Mouse (Mus musculus): Measurements from ENCODE around the gene Gmds. TPM values are rescaled to one million over a fixed set of nuclear protein-coding genes. Genes with fewer than 3 reads are reported as not detected.

Gene Gmds
- polyA plus RNA-seq, 1 experiment from 2014 or later: 30.9 TPM

DNA sequence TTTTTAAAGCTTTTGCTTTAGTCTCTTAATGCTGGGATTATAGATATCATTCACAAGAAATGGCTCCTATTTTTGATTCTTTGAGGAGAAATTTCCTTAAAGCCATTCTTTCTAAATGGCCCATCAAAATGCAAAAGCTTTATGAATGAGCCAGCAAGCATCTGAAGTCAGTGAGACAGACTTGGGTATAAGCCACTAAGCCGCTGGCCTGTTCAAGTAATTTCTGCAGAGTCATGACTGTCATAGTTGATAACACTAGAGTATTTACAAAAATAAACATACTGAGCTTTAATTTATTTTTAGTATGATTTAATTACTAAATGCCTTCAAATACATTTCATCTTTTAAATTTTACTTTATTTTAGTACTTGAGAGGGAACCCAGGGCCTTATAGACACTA is 297.7 kb downstream of the Gmds start:
- no peak overlapping the region for H3K4me2 ChIP-seq (ENCODE audit: low read depth, low read length, severe bottlenecking)
- H3K27ac ChIP-seq (ENCODE audit: low read depth, low read length): no peak overlapping the region
- H3K27me3 ChIP-seq (ENCODE audit: control insufficient read depth, insufficient read depth, low read length): no peaks in the 10 kb centered on the region
- H3K4me3 ChIP-seq (ENCODE audit: low read depth, low read length): no peak overlapping the region
- H3K9ac ChIP-seq (ENCODE audit: low read length): no peak overlapping the region
- no peaks in the 10 kb centered on the region for H3K4me1 ChIP-seq (replicated peaks; ENCODE audit: control insufficient read depth, insufficient read depth, low read length)
- DNase-seq (ENCODE audit: low spot score) (no peak), ATAC-seq (replicated peaks; ENCODE audit: low FRiP score) (no peak)
- no peaks in the 10 kb centered on the region for H3K9me3 ChIP-seq (ENCODE audit: control insufficient read depth, low read length)
- 90% methylated on average over 1 of the region's 1 CpGs for WGBS
- no peaks in the 10 kb centered on the region for H3K36me3 ChIP-seq (ENCODE audit: control insufficient read depth, insufficient read depth, low read length)

DNA sequence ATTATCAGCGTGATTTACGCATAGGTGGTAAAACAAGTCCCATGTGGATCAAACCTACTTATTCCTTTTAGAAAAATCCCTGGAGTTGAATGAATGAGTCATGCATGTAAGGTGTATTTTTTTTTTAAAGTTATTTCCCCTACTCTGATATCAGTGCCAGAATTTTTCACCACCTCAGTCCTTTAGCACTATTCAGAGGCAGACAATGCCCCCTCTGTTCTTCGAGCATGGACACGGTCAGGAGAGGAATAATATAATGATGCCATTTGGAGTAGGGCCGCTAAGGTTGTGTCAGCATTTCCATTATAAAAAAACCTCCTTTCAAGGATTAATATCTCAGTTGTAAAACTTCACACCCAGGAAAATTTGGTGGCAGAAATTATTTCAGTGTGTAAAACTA is 301.6 kb downstream of the Gmds start:
- Histone ChIP-seq H3K36me3 (ENCODE audit: control insufficient read depth, insufficient read depth, low read length) (no peaks in the 10 kb centered on the region), H3K27me3 (ENCODE audit: control insufficient read depth, insufficient read depth, low read length) (no peaks in the 10 kb centered on the region), H3K4me3 (ENCODE audit: low read depth, low read length) (no peak overlapping the region), H3K4me1 (replicated peaks; ENCODE audit: control insufficient read depth, insufficient read depth, low read length) (no peaks in the 10 kb centered on the region), H3K9ac (ENCODE audit: low read length) (no peak overlapping the region), H3K9me3 (ENCODE audit: control insufficient read depth, low read length) (no peaks in the 10 kb centered on the region), H3K27ac (ENCODE audit: low read depth, low read length) (no peak overlapping the region), H3K4me2 (ENCODE audit: low read depth, low read length, severe bottlenecking) (no peak overlapping the region)
- WGBS: 64% methylated on average over 5 of the region's 5 CpGs
- ATAC-seq (replicated peaks; ENCODE audit: low FRiP score) (no peak), DNase-seq (ENCODE audit: low spot score) (no peak)

DNA sequence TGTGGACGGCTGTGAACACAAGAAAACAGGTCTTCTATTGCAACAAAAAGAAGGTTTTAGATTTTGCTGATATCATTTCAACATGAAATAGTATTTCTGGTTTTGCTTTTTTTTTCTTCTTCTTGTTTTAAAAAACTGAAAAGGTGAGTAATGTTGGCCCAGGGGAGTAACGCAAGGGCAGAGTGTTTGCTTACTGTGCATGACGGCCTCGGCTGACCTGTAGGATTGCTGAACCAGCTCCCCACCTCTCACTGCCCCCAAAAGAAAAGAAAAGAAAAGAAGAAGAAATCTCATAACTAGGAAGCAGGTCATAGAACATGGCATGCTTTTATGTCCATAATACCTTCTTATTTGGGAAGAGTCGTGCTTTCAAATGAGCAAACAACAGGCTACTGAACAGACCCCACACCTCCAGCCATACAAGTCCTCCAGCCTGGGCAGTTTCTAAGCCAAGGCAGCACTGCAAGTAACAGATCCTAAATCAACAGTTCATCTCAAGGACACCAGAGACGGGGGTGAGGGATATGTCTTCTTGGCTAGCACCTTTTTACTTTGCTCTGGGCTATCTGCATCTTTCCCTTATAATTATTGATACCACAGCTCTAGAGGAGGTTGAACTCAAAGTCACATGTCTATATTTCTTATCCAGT is 303.6 kb downstream of the Gmds start:
- WGBS: 83% methylated on average over 6 of the region's 6 CpGs
- DNase-seq (ENCODE audit: low spot score) (no peak), ATAC-seq (replicated peaks; ENCODE audit: low FRiP score) (no peak)
- no peak overlapping the region for H3K9ac ChIP-seq (ENCODE audit: low read length)
- H3K4me1 ChIP-seq (replicated peaks; ENCODE audit: control insufficient read depth, insufficient read depth, low read length): no peaks in the 10 kb centered on the region
- no peak overlapping the region for H3K4me3 ChIP-seq (ENCODE audit: low read depth, low read length)
- H3K36me3 ChIP-seq (ENCODE audit: control insufficient read depth, insufficient read depth, low read length): no peaks in the 10 kb centered on the region
- no peaks in the 10 kb centered on the region for H3K27me3 ChIP-seq (ENCODE audit: control insufficient read depth, insufficient read depth, low read length)
- no peak overlapping the region for H3K27ac ChIP-seq (ENCODE audit: low read depth, low read length)
- H3K9me3 ChIP-seq (ENCODE audit: control insufficient read depth, low read length): no peaks in the 10 kb centered on the region
- H3K4me2 ChIP-seq (ENCODE audit: low read depth, low read length, severe bottlenecking): no peak overlapping the region

DNA sequence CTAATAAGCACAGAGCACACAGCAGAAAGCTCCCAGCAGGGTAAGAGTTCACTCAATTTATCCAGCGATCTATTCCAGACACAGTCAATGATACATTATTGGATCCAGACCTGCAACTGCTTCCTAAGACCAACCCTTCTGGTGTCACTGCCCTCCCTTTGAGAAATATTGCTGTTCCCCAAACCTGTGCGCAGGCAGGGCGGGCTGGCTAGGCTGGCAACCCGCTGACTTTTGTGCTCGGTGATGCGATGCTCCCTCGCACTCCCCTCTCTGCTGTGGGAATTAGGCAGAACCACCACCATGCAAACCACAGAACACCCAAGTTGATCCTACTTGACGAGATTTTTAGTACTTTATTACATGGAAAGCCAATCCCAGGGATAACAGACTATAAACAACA is 304.4 kb downstream of the Gmds start:
- H3K4me1 ChIP-seq (replicated peaks; ENCODE audit: control insufficient read depth, insufficient read depth, low read length): no peaks in the 10 kb centered on the region
- no peak overlapping the region for H3K27ac ChIP-seq (ENCODE audit: low read depth, low read length)
- ATAC-seq (replicated peaks; ENCODE audit: low FRiP score) (no peak), DNase-seq (ENCODE audit: low spot score) (no peak)
- no peak overlapping the region for H3K9ac ChIP-seq (ENCODE audit: low read length)
- WGBS: 55% methylated on average over 8 of the region's 8 CpGs
- H3K9me3 ChIP-seq (ENCODE audit: control insufficient read depth, low read length): no peaks in the 10 kb centered on the region
- no peak overlapping the region for H3K4me3 ChIP-seq (ENCODE audit: low read depth, low read length)
- no peaks in the 10 kb centered on the region for H3K36me3 ChIP-seq (ENCODE audit: control insufficient read depth, insufficient read depth, low read length)
- no peak overlapping the region for H3K4me2 ChIP-seq (ENCODE audit: low read depth, low read length, severe bottlenecking)
- no peaks in the 10 kb centered on the region for H3K27me3 ChIP-seq (ENCODE audit: control insufficient read depth, insufficient read depth, low read length)

DNA sequence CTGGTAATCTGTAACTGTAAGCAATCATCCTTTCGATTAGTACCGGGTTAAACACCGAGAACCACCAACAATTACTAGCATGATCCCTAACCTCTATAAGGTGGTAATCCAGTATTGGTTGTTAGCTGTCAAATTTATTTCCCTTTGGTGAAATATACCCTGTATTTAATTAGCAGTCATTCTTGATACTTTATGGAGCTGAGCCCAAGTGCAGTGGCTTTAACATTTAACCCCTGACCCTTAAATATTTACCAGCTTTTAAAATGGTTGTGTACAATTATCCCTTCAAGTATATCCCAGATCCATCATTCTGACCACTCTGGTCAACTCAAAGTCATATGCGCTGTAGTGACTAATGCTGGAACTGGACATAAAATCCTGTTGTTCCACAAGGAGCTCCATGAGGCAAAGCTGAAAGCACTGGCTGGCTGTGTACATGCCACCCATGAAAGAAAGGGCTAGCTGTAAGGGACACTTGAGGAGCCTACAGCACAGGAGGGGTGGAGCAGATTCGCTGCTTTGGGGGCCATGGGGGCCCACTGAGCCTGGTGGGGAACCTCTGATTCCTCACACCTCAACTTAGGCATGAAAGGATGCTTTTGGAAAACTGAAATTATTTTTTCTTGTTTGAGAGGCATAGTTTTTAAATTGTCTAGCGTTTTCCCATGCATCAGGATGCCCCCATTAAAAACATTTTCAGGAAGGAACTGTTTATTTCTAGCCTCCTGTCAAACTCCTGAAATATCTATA is 312.1 kb downstream of the Gmds start:
- Histone ChIP-seq H3K36me3 (ENCODE audit: control insufficient read depth, insufficient read depth, low read length) (no peaks in the 10 kb centered on the region), H3K27me3 (ENCODE audit: control insufficient read depth, insufficient read depth, low read length) (no peaks in the 10 kb centered on the region), H3K4me2 (ENCODE audit: low read depth, low read length, severe bottlenecking) (no peak overlapping the region), H3K27ac (ENCODE audit: low read depth, low read length) (no peak overlapping the region), H3K4me1 (replicated peaks; ENCODE audit: control insufficient read depth, insufficient read depth, low read length) (no peaks in the 10 kb centered on the region), H3K9ac (ENCODE audit: low read length) (no peak overlapping the region), H3K4me3 (ENCODE audit: low read depth, low read length) (no peak overlapping the region), H3K9me3 (ENCODE audit: control insufficient read depth, low read length) (no peaks in the 10 kb centered on the region)
- ATAC-seq (replicated peaks; ENCODE audit: low FRiP score) (no peak), DNase-seq (ENCODE audit: low spot score) (no peak)
- WGBS: 87% methylated on average over 6 of the region's 6 CpGs

DNA sequence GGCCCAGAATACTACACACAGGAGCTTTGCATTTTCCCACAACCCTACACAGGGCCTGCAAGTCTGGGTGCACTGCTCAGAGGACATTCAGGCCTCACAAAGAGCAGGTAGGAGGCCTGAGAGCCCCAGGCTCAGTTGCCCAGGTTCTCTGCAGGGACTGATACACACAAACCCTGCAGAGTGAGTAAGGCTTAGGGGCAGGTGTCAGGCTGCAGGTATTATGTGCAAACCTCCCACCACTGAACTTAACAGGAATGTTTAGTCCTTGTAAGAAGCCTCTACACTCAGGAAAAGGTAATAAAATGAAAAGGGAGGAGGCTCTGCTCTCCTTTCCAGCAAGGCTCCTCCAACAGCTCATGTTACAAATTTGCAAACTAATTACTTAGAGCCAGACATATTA is 313.7 kb downstream of the Gmds start:
- no peak overlapping the region for H3K9ac ChIP-seq (ENCODE audit: low read length)
- H3K9me3 ChIP-seq (ENCODE audit: control insufficient read depth, low read length): no peaks in the 10 kb centered on the region
- no peaks in the 10 kb centered on the region for H3K27me3 ChIP-seq (ENCODE audit: control insufficient read depth, insufficient read depth, low read length)
- H3K36me3 ChIP-seq (ENCODE audit: control insufficient read depth, insufficient read depth, low read length): no peaks in the 10 kb centered on the region
- no peak overlapping the region for H3K4me2 ChIP-seq (ENCODE audit: low read depth, low read length, severe bottlenecking)
- H3K4me3 ChIP-seq (ENCODE audit: low read depth, low read length): no peak overlapping the region
- H3K27ac ChIP-seq (ENCODE audit: low read depth, low read length): no peak overlapping the region
- no peak for ATAC-seq (replicated peaks; ENCODE audit: low FRiP score)
- no peak for DNase-seq (ENCODE audit: low spot score)
- H3K4me1 ChIP-seq (replicated peaks; ENCODE audit: control insufficient read depth, insufficient read depth, low read length): no peaks in the 10 kb centered on the region

DNA sequence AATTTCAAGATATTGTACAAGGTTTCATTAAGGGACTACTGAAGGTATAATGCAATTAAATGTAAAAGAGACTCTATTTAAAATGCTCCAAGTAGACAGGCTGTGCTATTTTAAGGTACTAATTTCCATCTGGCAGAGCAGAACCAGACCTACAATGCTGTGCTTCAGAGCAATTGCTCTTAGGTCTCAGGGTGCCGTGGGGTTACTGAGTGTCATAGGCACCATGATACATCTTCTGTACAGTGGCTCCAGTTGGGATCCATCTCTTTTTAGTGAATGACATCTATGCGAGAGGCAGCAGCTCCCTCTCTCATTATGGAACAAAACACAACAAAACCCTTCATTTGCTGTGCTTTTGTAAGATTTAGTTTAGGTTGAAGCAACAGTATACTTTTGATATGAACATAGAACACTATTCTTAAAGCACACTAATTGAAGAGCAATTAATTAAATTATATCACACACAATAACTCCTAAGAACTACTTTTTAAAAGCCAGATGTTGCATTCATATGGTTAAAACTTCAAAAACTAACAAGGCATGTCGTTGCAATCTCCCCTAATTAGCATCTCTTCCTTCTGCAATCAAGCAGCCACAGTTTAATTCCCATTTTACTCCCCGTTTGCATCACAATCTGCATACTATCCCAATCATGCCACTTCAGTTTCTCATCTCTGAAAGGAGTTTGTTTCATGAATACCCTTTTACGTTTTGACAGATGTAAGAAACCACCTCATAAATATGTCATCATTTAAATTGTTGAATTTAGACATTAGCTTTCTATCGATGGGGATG is 317.9 kb downstream of the Gmds start:
- DNase-seq (ENCODE audit: low spot score): no peak
- no peak overlapping the region for H3K9ac ChIP-seq (ENCODE audit: low read length)
- no peaks in the 10 kb centered on the region for H3K36me3 ChIP-seq (ENCODE audit: control insufficient read depth, insufficient read depth, low read length)
- no peaks in the 10 kb centered on the region for H3K27me3 ChIP-seq (ENCODE audit: control insufficient read depth, insufficient read depth, low read length)
- no peak overlapping the region for H3K27ac ChIP-seq (ENCODE audit: low read depth, low read length)
- H3K4me2 ChIP-seq (ENCODE audit: low read depth, low read length, severe bottlenecking): no peak overlapping the region
- no peaks in the 10 kb centered on the region for H3K4me1 ChIP-seq (replicated peaks; ENCODE audit: control insufficient read depth, insufficient read depth, low read length)
- no peaks in the 10 kb centered on the region for H3K9me3 ChIP-seq (ENCODE audit: control insufficient read depth, low read length)
- H3K4me3 ChIP-seq (ENCODE audit: low read depth, low read length): no peak overlapping the region
- ATAC-seq (replicated peaks; ENCODE audit: low FRiP score): no peak
- WGBS: 50% methylated on average over 6 of the region's 6 CpGs

DNA sequence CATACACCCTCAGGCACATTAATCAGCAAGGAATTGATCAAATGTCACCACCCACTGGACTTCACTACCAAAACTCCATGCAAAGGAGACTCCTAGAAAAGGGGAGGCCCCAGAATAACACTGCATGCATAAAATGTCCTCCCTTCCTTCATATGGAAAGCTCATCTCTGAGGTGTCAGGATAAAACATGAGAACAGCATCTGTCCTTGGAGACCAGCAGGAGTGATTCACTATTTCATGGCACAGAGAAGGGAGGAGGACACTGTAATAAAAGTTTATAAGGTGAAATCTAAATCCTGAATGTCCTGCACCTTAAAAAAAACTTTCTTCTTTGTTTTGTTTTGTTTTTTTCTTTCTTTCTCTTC is 319.3 kb downstream of the Gmds start:
- ATAC-seq (replicated peaks; ENCODE audit: low FRiP score): 0 out of 2 replicates have a peak, but pooled peaks have one; percentile 12
- H3K9me3 ChIP-seq (ENCODE audit: control insufficient read depth, low read length): no peaks in the 10 kb centered on the region
- H3K36me3 ChIP-seq (ENCODE audit: control insufficient read depth, insufficient read depth, low read length): no peaks in the 10 kb centered on the region
- H3K27ac ChIP-seq (ENCODE audit: low read depth, low read length): no peak overlapping the region
- H3K9ac ChIP-seq (ENCODE audit: low read length): no peak overlapping the region
- H3K4me1 ChIP-seq (replicated peaks; ENCODE audit: control insufficient read depth, insufficient read depth, low read length): no peaks in the 10 kb centered on the region
- DNase-seq (ENCODE audit: low spot score): no peak
- H3K4me3 ChIP-seq (ENCODE audit: low read depth, low read length): no peak overlapping the region
- no peaks in the 10 kb centered on the region for H3K27me3 ChIP-seq (ENCODE audit: control insufficient read depth, insufficient read depth, low read length)
- no peak overlapping the region for H3K4me2 ChIP-seq (ENCODE audit: low read depth, low read length, severe bottlenecking)
